Mouse (Mus musculus): ENCODE results near the gene Baiap2. TPM values are rescaled to one million over a fixed set of nuclear protein-coding genes. Genes with fewer than 3 reads are reported as not detected.

Baiap2 gene
- polyA plus RNA-seq, 1 experiment: 39.0 TPM

GRCm38 (mm10) chr11:119919897-119920296 is 22.7 kb upstream of the Baiap2 start:
- DNase-seq (ENCODE audit: low spot score): no peak

DNA sequence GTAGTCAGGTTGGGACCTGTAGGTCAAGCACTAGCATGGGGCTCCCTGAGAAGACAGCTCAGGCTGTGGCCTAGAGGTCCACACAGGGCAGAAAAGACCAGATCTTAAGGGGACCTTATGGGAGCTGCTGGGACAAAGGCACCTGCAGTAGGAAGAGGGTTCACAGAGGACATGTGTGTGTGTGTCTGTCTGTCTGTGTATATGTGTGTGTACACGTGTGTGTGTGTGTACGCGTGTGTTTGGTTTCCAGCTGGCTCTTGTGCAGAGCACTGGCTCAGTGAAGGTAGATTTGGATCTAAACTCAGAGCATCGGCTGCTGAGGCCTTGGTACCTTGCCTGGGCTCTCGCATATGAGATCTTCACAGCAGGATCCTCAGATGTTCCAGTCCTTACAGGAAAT is 21.9 kb upstream of the Baiap2 start:
- no peak for DNase-seq (ENCODE audit: low spot score)

DNA sequence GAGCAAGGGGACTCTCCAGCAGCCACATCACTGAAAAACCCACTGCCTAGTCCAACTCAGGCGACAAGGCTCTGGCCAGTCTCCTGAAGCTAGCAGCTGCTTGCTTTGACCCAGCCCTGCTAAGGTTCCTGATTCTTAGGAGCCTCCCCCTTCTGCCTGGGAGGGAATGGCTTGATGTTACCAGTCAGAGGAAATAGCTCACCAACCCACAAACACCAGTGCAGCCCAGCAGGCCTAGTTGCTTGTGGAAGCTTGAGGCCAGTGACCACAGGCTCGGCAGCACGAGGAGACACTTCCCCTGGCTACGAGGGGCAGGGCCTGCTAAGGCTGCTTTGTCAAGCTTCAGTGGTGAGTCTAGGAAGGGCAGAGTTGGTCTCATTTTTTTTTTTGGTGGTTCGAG is 17.4 kb upstream of the Baiap2 start:
- DNase-seq (ENCODE audit: low spot score): no peak

DNA sequence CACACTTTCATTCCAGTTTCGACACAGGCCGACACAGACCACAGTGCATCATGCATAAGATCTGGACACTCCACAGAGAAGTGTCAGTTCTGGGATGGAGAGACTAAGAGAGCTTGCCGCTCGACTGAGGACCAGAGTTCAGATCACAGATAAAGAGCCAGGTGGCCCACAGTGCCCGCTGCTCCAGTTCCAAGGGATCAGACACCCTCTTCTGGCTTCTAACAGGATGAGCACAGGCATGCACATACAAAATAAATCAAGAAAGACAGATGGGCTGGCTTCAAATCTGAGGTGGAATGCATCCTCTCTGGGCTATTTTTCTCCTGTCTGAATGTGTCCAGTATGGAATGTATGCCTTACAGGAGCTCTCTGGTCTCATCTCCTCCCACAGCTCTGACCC is 15.8 kb upstream of the Baiap2 start:
- DNase-seq (ENCODE audit: low spot score): no peak

DNA sequence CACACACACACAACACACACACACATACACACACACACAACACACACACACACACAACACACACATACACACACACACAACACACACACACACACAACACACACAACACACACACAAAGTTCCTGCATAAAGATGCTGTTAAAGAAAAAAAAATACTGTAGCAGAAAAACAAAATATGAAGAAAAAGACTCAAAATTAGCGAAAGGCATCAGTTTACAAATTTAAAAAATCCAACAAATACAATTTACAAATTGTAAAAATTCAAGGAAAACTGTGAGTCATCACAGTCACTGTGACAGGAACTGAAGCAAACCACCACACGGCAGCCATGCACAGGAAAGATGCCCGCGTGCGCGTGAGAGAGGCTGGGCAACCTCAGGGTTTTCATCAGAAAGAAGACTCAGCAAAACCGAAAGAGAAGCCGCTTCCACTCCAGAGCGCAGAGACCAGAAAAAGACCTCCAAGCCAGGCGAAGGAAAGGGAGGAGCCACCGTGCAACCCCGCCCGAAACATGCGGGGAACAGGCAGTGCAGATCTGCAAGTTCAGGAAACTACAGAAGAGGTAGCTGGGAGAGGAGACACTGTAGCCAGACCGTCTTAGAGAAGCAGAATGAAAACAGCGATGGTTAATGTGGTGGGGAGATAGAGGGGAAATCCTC is 14.4 kb upstream of the Baiap2 start:
- no peak for DNase-seq (ENCODE audit: low spot score)

DNA sequence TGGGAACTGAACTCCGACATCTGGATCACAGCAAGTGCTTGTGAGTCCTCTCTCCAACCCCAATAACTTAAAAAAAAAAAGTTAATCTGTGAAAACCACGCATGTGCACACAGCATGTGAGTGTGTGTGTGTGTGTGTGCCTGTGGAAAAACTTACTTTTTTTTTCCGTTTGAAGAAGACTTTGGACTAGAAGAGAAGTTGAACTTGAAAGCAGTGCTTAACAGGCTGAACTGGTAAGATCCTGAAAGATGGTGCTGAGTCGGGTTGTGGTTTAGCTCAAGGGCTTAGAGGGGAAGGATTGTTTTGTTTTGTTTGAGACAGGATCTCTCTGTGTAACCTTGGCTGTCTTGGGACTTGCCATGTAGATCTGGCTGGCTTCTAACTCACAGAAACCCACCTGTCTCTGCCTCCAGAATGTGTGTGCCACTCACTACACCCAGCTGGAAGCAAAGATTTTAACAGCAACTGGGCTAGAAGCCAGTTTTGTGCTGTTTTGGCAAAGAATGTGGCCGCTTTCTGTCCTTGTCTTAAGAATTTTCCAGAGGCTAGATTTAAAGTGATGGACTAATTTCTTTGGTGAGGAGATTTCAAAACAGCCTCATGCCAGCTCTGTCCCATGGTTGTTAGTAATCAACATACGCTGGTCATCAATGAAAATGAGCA is 12.8 kb upstream of the Baiap2 start:
- no peak for DNase-seq (ENCODE audit: low spot score)

- no peak for DNase-seq (ENCODE audit: low spot score)
Observed at GRCm38 (mm10) chr11:119931809-119932208, 10.8 kb upstream of the Baiap2 start.

- DNase-seq (ENCODE audit: low spot score): no peak
Observed at GRCm38 (mm10) chr11:119933142-119933541, 9.4 kb upstream of the Baiap2 start.

- no peak for DNase-seq (ENCODE audit: low spot score)
Observed at GRCm38 (mm10) chr11:119933819-119934583, 8.6 kb upstream of the Baiap2 start.

GRCm38 (mm10) chr11:119934773-119935172 is 7.8 kb upstream of the Baiap2 start:
- DNase-seq (ENCODE audit: low spot score): no peak

DNA sequence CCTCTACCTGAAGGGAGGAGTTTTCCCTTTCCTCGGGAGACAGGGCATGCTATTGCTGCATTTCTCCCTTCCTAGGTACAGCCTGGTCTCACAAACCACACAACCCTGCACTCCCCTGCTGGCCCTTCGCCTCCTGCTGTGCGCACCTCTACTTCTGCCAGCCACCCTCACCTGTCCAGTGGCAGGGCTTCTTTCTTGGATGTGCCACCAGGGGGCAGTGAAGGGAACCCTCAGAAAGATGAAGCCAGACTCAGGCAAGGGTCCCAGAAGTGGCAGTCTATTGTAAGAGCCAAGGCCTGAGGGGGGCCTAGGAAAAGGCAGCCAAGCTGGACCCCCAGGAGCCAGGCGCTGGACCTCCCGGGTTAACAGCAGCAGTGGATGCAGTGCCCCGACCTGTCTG is 7.1 kb upstream of the Baiap2 start:
- DNase-seq (ENCODE audit: low spot score): peak; percentile 53

GRCm38 (mm10) chr11:119936456-119936855 is 6.1 kb upstream of the Baiap2 start:
- DNase-seq (ENCODE audit: low spot score): no peak

GRCm38 (mm10) chr11:119937216-119937615 is 5.3 kb upstream of the Baiap2 start:
- no peak for DNase-seq (ENCODE audit: low spot score)

DNA sequence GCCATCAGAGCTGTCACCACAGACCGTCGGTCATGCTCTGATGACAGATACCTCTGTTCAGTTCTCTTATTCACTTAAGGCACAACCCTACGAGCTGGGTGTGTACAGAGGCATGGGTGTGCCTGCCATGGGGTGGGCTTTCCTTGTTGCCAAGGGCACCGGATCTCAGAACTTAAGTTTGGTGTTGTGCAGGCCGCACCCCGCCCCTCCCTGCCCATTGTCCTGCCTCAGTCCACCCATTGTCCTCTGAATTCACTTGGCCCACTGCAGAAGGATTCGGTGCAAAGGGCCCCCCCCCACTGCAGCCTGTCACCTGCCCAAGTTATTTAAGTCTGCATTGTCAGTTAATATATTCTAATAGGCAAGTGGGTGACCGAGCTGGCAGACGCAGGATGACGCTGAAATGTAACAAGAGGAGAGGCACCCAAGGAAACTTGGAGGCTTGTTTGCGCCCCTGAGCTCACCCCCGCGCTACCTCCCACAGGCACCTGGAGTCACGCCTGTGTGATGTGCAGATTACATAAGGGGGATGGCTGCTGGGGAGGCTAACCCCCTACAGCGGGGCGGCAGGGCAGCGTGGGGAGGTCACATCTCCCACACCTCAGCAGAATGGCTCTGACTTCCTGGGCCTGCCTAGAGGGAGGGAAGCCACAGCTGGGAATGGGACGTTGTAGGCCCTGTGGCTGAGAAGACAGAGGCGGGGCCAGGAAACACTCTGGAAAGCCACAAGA is 4.6 kb upstream of the Baiap2 start:
- no peak for DNase-seq (ENCODE audit: low spot score)

DNA sequence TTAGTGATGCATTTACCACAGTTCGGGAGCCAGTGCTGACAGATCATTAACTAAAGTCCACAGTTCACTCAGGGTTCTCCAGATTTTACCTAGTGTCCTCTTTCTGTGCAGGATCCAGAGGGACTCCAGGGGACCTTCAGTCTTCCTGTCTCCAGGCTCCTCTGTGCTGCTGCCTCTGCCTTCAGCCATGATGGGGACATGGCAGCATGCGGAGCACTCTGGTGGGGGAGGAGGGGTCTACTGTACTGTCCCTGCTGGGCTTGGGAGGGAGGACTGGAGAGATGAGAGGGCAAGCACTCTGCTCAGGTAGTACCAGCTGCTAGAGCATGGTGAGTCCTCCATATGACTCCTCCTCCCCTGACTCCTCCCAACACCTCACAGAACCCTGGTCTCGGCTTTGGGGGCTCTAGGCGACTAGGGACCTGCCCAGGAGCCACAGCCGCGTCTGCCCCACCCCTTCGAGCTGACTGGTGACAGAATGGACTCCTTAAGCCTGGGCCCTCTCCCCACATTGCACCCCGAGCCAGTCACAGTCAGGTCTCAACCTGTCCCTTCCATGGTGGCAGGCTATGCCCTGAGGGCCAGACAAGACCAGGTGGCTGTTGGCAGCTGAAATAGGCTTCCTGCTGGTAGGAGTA is 3.4 kb upstream of the Baiap2 start:
- no peak for DNase-seq (ENCODE audit: low spot score)

DNA sequence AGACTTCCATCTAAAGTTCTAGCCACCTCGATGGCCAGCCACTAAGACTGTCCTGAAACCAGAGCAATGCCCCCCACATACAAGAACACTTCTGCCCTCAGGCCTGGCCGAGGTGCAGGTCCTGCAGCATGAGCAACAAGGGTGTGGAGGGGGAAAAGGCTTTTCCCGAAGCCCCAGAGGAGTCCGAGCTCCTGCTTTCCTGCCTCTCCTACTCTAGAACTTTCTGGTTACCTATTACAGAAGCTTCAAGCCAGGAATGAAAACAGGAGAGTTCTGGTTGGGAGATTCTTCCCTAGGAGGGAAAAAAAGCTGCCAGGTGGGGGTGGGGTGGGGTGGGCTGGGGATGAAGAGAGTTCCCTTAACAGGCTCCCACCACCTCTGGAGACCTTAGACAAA is 2.9 kb upstream of the Baiap2 start:
- no peak for DNase-seq (ENCODE audit: low spot score)

DNA sequence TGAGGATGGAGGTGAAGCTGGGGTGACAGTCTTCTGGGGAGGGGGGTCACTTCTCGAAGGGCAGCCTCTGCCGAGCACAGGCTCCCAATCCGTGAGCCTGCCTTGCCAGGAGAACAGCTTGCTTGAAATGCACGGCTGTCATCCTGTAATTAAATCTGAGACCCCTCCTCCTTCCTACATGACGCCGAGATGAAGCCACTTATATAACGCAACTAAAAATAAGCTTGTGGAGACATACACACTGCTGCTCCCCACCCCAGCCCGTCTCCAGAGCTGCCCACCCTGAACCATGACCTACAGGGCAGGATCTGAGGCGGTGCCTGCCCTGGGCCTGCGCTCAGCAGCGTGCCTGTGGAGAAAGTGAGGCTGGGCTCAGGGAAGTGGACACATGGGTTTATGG is 2.4 kb upstream of the Baiap2 start:
- no peak for DNase-seq (ENCODE audit: low spot score)

DNA sequence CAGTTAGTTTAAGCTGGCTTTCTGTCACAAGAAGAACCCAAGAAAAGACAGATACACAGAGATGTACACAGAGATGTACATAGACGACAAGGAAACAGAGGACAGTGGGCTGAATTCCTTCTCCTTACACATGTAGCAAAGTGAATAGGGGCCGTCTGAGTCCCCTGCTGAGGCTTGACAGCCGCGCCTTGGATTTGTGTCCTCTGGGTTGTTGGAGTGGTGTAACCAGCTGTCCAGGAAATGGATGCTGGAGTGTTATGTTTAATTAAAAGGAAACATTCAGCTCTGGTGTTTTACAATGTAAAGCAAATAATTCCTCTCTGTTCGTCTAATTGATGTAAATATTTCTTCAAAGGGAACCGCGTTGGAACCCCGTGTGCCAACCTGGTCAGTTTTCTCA is 769 bp upstream of the Baiap2 start:
- no peak for DNase-seq (ENCODE audit: low spot score)

- no peak for DNase-seq (ENCODE audit: low spot score)
Observed at GRCm38 (mm10) chr11:119942201-119942726, 299 bp upstream of the Baiap2 start.

GRCm38 (mm10) chr11:119943428-119943988 is 945 bp downstream of the Baiap2 start:
- no peak for DNase-seq (ENCODE audit: low spot score)

DNA sequence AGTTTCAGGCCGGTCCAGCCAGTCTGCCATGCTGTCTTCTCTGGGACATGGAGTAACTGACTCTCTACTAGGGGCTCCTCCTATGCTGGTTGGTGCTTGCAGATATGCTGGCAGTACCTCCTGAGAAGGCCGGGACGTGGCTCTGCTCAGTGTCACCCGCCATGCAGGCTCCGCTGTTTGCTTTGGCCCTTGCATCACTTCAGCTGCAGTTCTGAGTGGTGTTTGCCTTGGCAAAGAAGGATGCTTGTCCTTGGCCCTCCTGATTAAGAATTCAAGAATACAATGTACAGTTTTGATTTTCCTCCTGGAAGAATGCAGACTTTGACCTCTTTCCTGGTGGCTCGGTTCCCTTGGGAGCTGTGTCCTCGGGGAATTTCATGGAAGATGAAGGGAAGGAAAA is 2.8 kb downstream of the Baiap2 start:
- DNase-seq (ENCODE audit: low spot score): no peak
